Mouse (Mus musculus) activated CD4-positive, CD25-positive, alpha-beta regulatory T cell, adult 4 months (primary cell): ENCODE measurements around the gene Hspa8. TPM values are rescaled to one million over a fixed set of nuclear protein-coding genes. Genes with fewer than 3 reads are reported as not detected.
"Not testable (repeated sequence)": the region's sequence is repeated elsewhere in the genome, so short reads cannot be mapped to it uniquely, and the experiment has no call there.

Source experiments
- ATAC-seq: one replicate; pipeline ENCODE4 v1.8.0; 2017
- polyA plus RNA-seq, 2 experiments: library from polyadenylated mRNA; unstranded; fragments of 100-300 nt; shearing (Covaris generic); gene quantifications; one replicate each; pipeline ENCODE4 v1.2.1; 2017

Gene Hspa8
- polyA plus RNA-seq, result 1,000 to 10,000 TPM; 3,239 to 3,330 TPM

GRCm38 (mm10) chr9:40800675-40801612 is at the start of gene Hspa8:
Hspa8 (plus strand) TSS chr9:40800984.
- ATAC-seq, result peak; percentile 86

GRCm38 (mm10) chr9:40751749-40752148 is 49.0 kb upstream of the Hspa8 start:
- ATAC-seq, result no peak

GRCm38 (mm10) chr9:40756401-40756800 is 44.4 kb upstream of the Hspa8 start:
- peak; percentile 48 for ATAC-seq

GRCm38 (mm10) chr9:40757105-40757626 is 43.6 kb upstream of the Hspa8 start:
- ATAC-seq, result no peak

- ATAC-seq, result peak; percentile 94
Measured at GRCm38 (mm10) chr9:40757685-40758270, 43.0 kb upstream of the Hspa8 start.

- no peak for ATAC-seq
Measured at GRCm38 (mm10) chr9:40762354-40762753, 38.4 kb upstream of the Hspa8 start.

- ATAC-seq, result no peak
Measured at GRCm38 (mm10) chr9:40764887-40765580, 35.8 kb upstream of the Hspa8 start.

GRCm38 (mm10) chr9:40765581-40765940 is 35.2 kb upstream of the Hspa8 start:
- no peak for ATAC-seq

- no peak for ATAC-seq
Measured at GRCm38 (mm10) chr9:40766058-40766605, 34.7 kb upstream of the Hspa8 start.

GRCm38 (mm10) chr9:40767946-40768345 is 32.8 kb upstream of the Hspa8 start:
- ATAC-seq, result no peak

GRCm38 (mm10) chr9:40772246-40772645 is 28.5 kb upstream of the Hspa8 start:
- ATAC-seq, result no peak

- ATAC-seq, result not testable (repeated sequence)
Measured at GRCm38 (mm10) chr9:40773142-40773541, 27.6 kb upstream of the Hspa8 start.

GRCm38 (mm10) chr9:40773869-40774268 is 26.9 kb upstream of the Hspa8 start:
- no peak for ATAC-seq

GRCm38 (mm10) chr9:40776044-40776443 is 24.7 kb upstream of the Hspa8 start:
- no peak for ATAC-seq

GRCm38 (mm10) chr9:40776459-40777248 is 24.1 kb upstream of the Hspa8 start:
- ATAC-seq, result no peak

GRCm38 (mm10) chr9:40780111-40780510 is 20.7 kb upstream of the Hspa8 start:
- ATAC-seq, result no peak

GRCm38 (mm10) chr9:40780892-40781725 is 19.7 kb upstream of the Hspa8 start:
- no peak for ATAC-seq

- ATAC-seq, result peak; percentile 70
Measured at GRCm38 (mm10) chr9:40781726-40782581, 18.8 kb upstream of the Hspa8 start.

GRCm38 (mm10) chr9:40783641-40784373 is 17.0 kb upstream of the Hspa8 start:
- ATAC-seq, result no peak
